Mouse (Mus musculus) inflammation-experienced regulatory T-cells (primary cell): Measurements from ENCODE around the gene Tmem174. TPM values are rescaled to one million over a fixed set of nuclear protein-coding genes. Genes with fewer than 3 reads are reported as not detected.

ENCODE experiments used
- polyA plus RNA-seq, 2 experiments: library from polyadenylated mRNA; unstranded; fragments of 100-300 nt; shearing (Covaris generic); gene quantifications; one replicate each; pipeline ENCODE4 v1.2.1; 2017

Gene Tmem174
- polyA plus RNA-seq = under 1 TPM in 1 of 2 experiments, not detected in 1; 0.98 TPM

DNA sequence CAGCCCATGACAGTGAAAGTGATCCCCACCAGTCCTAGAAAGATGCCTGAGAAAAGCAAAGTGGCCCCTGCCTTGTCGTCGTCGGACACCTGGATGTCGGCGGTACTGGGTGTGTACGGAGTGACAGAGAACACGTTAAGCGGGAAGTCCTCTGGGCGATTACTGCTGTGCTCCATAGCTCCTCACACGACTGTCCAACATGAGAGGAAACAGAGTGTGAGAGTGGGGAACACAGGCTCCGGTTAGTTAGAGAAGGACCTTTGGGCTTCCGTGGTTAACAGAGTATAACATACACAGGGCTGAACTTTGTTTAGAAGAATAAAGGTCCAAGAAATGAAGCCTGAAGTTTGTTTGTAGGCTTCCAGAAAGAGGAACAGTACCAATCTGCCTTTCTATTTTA lies at the start of gene Tmem174:
Tmem174 (minus strand) TSS at position 266 of the 400 bp plus-strand sequence.

Other genes starting within 250 kb of the Tmem174 start
- gene Gm10320, start 145.4 kb downstream of the Tmem174 start, polyA plus RNA-seq = 1 to 10 TPM in 1 of 2 experiments, under 1 TPM in 1; 0.55 to 1.2 TPM
- under 1 TPM in 1 of 2 experiments, not detected in 1; 0.89 TPM for gene Tmem171, start 57.4 kb upstream of the Tmem174 start, polyA plus RNA-seq
- gene Fcho2, start 178.0 kb upstream of the Tmem174 start, polyA plus RNA-seq = 10 to 100 TPM; 55.1 to 69.1 TPM